Mouse (Mus musculus): Measurements from ENCODE around the gene Lamc1.
"Not testable (repeated sequence)": the region's sequence is repeated elsewhere in the genome, so short reads cannot be mapped to it uniquely, and the experiment has no call there.

DNA sequence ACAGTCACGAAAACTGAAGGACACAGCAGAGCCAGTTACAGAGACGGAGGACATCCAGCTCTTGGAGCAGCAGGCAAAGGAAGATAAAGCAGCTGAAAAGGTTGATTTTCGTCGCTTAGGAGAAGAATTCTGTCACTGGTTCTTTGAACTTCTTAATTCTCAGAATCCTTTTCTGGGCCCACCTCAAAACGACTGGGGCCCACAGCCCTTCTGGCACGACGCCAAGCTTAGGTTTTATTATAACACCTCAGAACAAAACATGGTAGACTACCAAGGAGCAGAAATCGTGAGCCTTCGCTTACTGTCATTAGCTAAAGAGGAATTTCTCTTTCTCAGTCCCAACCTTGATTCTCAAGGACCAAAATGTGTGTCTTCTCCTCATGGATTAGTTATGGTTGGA is 26.9 kb downstream of the Lamc1 start:
- TF ChIP-seq CTCF (IDR thresholded peaks at IDR 0.05; ENCODE audit: low read depth, low read length); POLR2A (IDR thresholded peaks at IDR 0.05; ENCODE audit: borderline replicate concordance, low read depth, low read length): not testable (repeated sequence)

Measured in bone marrow macrophage, adult 2 months (primary cell).